ENCODE assay signal across 8 mouse cellular contexts in genomic region chr3:137150414-137151010, GRCm38 (mm10).
DNase-seq lines count a peak whose midpoint lies in the region; ATAC-seq and TF ChIP-seq lines count a peak whose summit lies in the region.

No protein-coding gene starts in this region.

- no peaks in the 10 kb centered on the region for H3K9me3 ChIP-seq in embryonic facial prominence, embryonic 11.5 days (replicated peaks; ENCODE audit: control insufficient read depth, low read length)
- no peaks in the 10 kb centered on the region for H3K9me3 ChIP-seq in embryonic facial prominence, embryonic 10.5 days
- H3K9me3 ChIP-seq in hindbrain, embryonic 13.5 days: no peaks in the 10 kb centered on the region
- no peaks in the 10 kb centered on the region for H3K9me3 ChIP-seq in liver, embryonic 11.5 days (ENCODE audit: control insufficient read depth, low read length)

- H3K4me1 ChIP-seq in embryonic facial prominence, embryonic 11.5 days (ENCODE audit: control insufficient read depth, insufficient read depth, low read length): no peaks in the 10 kb centered on the region
- no peaks in the 10 kb centered on the region for H3K4me1 ChIP-seq in embryonic facial prominence, embryonic 10.5 days
- H3K4me1 ChIP-seq in hindbrain, embryonic 13.5 days (replicated peaks): peaks cover 19% of the 10 kb centered on the region
- no peaks in the 10 kb centered on the region for H3K4me1 ChIP-seq in liver, embryonic 11.5 days (replicated peaks; ENCODE audit: control insufficient read depth, insufficient read depth, low read length)
- no peaks in the 10 kb centered on the region for H3K4me1 ChIP-seq in thymus, adult 2 months (replicated peaks; ENCODE audit: control insufficient read depth, insufficient read depth, low read length)

- H3K9ac ChIP-seq in embryonic facial prominence, embryonic 11.5 days (replicated peaks; ENCODE audit: low read length): no peak overlapping the region
- no peak overlapping the region for H3K9ac ChIP-seq in hindbrain, embryonic 13.5 days
- no peak overlapping the region for H3K9ac ChIP-seq in liver, embryonic 11.5 days (ENCODE audit: low read depth, low read length)

- 81% methylated on average over 14 of the region's 14 CpGs for WGBS in embryonic facial prominence, embryonic 11.5 days
- 84% methylated on average over 14 of the region's 14 CpGs for WGBS in embryonic facial prominence, embryonic 10.5 days
- 50% methylated on average over 14 of the region's 14 CpGs for whole genome bisulfite sequencing in hindbrain, embryonic 13.5 days
- WGBS in liver, embryonic 11.5 days: 46% methylated on average over 14 of the region's 14 CpGs
- WGBS in thymus, adult 2 months: 66% methylated on average over 14 of the region's 14 CpGs

- peak; percentile 11 for DNase-seq in embryonic facial prominence, embryonic 11.5 days (ENCODE audit: low spot score)
- no peak for DNase-seq in embryonic facial prominence, embryonic 10.5 days (ENCODE audit: low spot score)
- peak; percentile 61 for DNase-seq in adrenal gland, adult 8-10 months
- peak; percentile 89 for DNase-seq in fibroblast of lung, adult 2 months (ENCODE audit: low read depth)
- DNase-seq in liver, embryonic 11.5 days (ENCODE audit: low spot score): peak; percentile 33
- peak; percentile 44 for DNase-seq in skeletal muscle tissue, adult 2 months (ENCODE audit: low read depth, low spot score)
- DNase-seq in thymus, adult 2 months: no peak

- H3K27ac ChIP-seq in embryonic facial prominence, embryonic 11.5 days (replicated peaks; ENCODE audit: low read depth, low read length): no peak overlapping the region
- H3K27ac ChIP-seq in embryonic facial prominence, embryonic 10.5 days (replicated peaks): no peak overlapping the region
- H3K27ac ChIP-seq in hindbrain, embryonic 13.5 days: no peak overlapping the region
- H3K27ac ChIP-seq in liver, embryonic 11.5 days (ENCODE audit: low read depth, low read length): no peak overlapping the region
- no peak overlapping the region for H3K27ac ChIP-seq in thymus, adult 2 months (ENCODE audit: control insufficient read depth, insufficient read depth, low read length)

- H3K36me3 ChIP-seq in embryonic facial prominence, embryonic 11.5 days (replicated peaks; ENCODE audit: control insufficient read depth, insufficient read depth, low read depth, low read length): no peaks in the 10 kb centered on the region
- H3K36me3 ChIP-seq in embryonic facial prominence, embryonic 10.5 days (replicated peaks): no peaks in the 10 kb centered on the region
- H3K36me3 ChIP-seq in hindbrain, embryonic 13.5 days: no peaks in the 10 kb centered on the region
- no peaks in the 10 kb centered on the region for H3K36me3 ChIP-seq in liver, embryonic 11.5 days (ENCODE audit: control insufficient read depth, insufficient read depth, low read length)
- H3K36me3 ChIP-seq in thymus, adult 2 months (ENCODE audit: control insufficient read depth, insufficient read depth, low read length): no peaks in the 10 kb centered on the region

- no peak for TF ChIP-seq CTCF in thymus, adult 2 months (IDR thresholded peaks at IDR 0.05; ENCODE audit: borderline replicate concordance, control insufficient read depth, extremely low read depth, insufficient read depth, low read length, poor library complexity)

- H3K4me2 ChIP-seq in embryonic facial prominence, embryonic 11.5 days (ENCODE audit: low read depth, low read length): no peak overlapping the region
- no peak overlapping the region for H3K4me2 ChIP-seq in hindbrain, embryonic 13.5 days
- no peak overlapping the region for H3K4me2 ChIP-seq in liver, embryonic 11.5 days

- no peak overlapping the region for H3K4me3 ChIP-seq in embryonic facial prominence, embryonic 11.5 days (ENCODE audit: low read depth, low read length)
- no peak overlapping the region for H3K4me3 ChIP-seq in embryonic facial prominence, embryonic 10.5 days
- no peak overlapping the region for H3K4me3 ChIP-seq in hindbrain, embryonic 13.5 days
- no peak overlapping the region for H3K4me3 ChIP-seq in liver, embryonic 11.5 days (ENCODE audit: low read depth, low read length)
- H3K4me3 ChIP-seq in thymus, adult 2 months (ENCODE audit: control insufficient read depth, insufficient read depth, low read length): no peak overlapping the region

- TF ChIP-seq POLR2A in thymus, adult 2 months (IDR thresholded peaks at IDR 0.05; ENCODE audit: control insufficient read depth, extremely low read depth, insufficient read depth, low read length, poor library complexity): no peak

- ATAC-seq in embryonic facial prominence, embryonic 11.5 days (replicated peaks; ENCODE audit: insufficient number of reproducible peaks, low FRiP score, low TSS enrichment, low read depth): no peak
- 0 out of 2 replicates have a peak, but pooled peaks have one; percentile 29 for ATAC-seq in hindbrain, embryonic 13.5 days (ENCODE audit: low FRiP score)
- peak; percentile 63; the same call in 1 of the 2 replicates for ATAC-seq in liver, embryonic 11.5 days (replicated peaks; ENCODE audit: low FRiP score)

- H3K27me3 ChIP-seq in embryonic facial prominence, embryonic 11.5 days (ENCODE audit: control insufficient read depth, insufficient read depth, low read length): no peaks in the 10 kb centered on the region
- no peaks in the 10 kb centered on the region for H3K27me3 ChIP-seq in embryonic facial prominence, embryonic 10.5 days (replicated peaks; ENCODE audit: low read depth, poor library complexity, severe bottlenecking)
- H3K27me3 ChIP-seq in hindbrain, embryonic 13.5 days: no peaks in the 10 kb centered on the region
- no peaks in the 10 kb centered on the region for H3K27me3 ChIP-seq in liver, embryonic 11.5 days (replicated peaks; ENCODE audit: control insufficient read depth, insufficient read depth, low read length)
- H3K27me3 ChIP-seq in thymus, adult 2 months (ENCODE audit: control insufficient read depth, insufficient read depth, low read length): no peaks in the 10 kb centered on the region

Comparison
In these comparisons a context has a peak if more than half of its experiments do, and no peak if none do; other contexts are left out.
1. DNase-seq: peak in embryonic facial prominence, embryonic 11.5 days (single experiment), adrenal gland, adult 8-10 months (single experiment), fibroblast of lung, adult 2 months (single experiment), liver, embryonic 11.5 days (single experiment) and skeletal muscle tissue, adult 2 months (single experiment); none in embryonic facial prominence, embryonic 10.5 days (single experiment) and thymus, adult 2 months (single experiment).